Mouse (Mus musculus) gastrocnemius, postnatal 4 days (tissue): ENCODE measurements at regions not wholly inside any gene's neighbourhood (a gene's known extent, or its start where the extent isn't known, plus 50 kb on each side); places are given as distances from the start of the nearest gene placed in this dataset.

ENCODE experiments used
- DNase-seq, 2 experiments: peaks; one replicate each; pipeline ENCODE4 v3.0.0; 2021 to 2022; ENCODE audit warnings: low spot score in 2 of 2, mixed read lengths in 2 of 2

DNA sequence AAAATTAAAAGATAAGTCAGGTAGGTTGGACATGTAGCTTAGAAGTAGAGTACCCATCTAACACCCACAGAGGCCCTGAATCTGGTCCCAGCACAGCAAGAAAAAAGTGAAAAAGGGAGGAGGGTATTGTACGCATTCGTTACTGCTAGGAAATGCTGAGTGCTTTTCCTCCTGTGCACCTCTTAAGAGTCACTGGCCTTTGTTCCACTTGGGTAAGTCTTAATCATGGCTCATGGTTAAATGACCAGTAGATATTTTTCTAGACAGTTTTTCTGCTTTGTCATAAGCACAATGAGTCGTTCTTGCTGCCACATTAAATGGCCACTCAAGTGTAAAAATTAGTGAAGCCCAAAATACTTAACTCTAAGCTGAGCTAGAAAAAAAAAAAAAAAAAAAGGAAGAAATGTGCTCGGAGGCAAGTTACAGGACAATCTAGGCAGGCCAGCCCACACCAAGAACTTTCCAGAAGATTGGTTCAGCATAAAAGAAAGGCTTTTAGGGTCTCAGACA lies 86.0 kb upstream of the Ank start:
- DNase-seq = no peak

DNA sequence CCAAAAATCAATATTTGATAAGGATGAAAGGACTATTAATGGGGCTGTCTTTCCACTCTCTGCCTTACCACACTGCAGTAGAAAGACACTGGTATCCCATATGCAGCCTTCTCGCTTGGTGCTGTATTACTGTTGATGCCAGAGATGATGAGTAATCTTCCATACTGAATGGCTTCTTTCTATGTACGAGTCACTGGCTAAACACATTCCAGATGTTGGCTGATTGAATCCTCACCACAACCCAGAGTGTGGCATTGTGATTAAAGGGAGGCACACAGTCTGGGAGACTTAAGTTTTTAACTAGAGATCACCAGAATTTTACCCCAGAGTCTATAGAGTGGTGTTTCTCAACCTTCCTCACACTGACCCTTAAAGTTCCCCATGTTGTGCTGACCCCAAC lies 84.9 kb upstream of the Ank start:
- DNase-seq = no peak

DNA sequence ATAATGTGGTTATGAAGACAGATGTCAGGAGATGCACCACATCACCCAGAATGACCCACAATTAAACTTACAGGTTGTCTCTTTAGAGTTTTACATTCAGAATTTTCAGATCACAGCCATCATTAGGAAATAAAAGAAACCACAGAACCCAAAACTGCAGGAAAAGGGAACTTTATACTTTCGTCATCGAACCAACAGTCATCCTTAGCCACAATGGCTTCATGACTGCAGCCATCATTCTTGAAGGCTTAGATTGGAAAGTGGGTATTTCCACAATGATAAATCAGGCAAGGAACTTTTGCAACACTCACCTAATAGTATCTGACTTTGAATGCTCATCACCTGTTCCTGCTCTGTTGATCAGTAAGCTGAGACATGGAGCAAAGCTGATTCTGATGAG lies 75.9 kb upstream of the Ank start:
- no peak for DNase-seq

GRCm38 (mm10) chr15:27405721-27406161 lies 60.7 kb upstream of the Ank start:
- DNase-seq = peak in 1 of 2 experiments; percentile 13

- no peak for DNase-seq
Observed at GRCm38 (mm10) chr15:27409856-27410255, 56.6 kb upstream of the Ank start.

- DNase-seq = no peak
Observed at GRCm38 (mm10) chr15:27412304-27412703, 54.2 kb upstream of the Ank start.

- DNase-seq = no peak
Observed at GRCm38 (mm10) chr15:27412761-27413160, 53.7 kb upstream of the Ank start.

- DNase-seq = no peak
Observed at GRCm38 (mm10) chr15:27413486-27413885, 53.0 kb upstream of the Ank start.

GRCm38 (mm10) chr15:27414819-27415218 lies 51.7 kb upstream of the Ank start:
- no peak for DNase-seq
